Mouse (Mus musculus) layer of hippocampus, adult 9-10 months (tissue): ENCODE data around the gene Rabep2.
"Not testable (repeated sequence)": the region's sequence is repeated elsewhere in the genome, so short reads cannot be mapped to it uniquely, and the experiment has no call there.

Source experiments
- DNase-seq: peaks from one replicate; pipeline ENCODE4 v3.0.0; 2022; ENCODE audit warnings: low spot score

Gene Rabep2

GRCm38 (mm10) chr7:126428631-126429502 lies at the start of gene Rabep2:
Gene Rabep2, plus strand, starts transcription at chr7:126428759.
- peak; percentile 88 for DNase-seq

- no peak for DNase-seq
Observed at GRCm38 (mm10) chr7:126383565-126383964, 45.0 kb upstream of the Rabep2 start.

GRCm38 (mm10) chr7:126388185-126388584 lies 40.4 kb upstream of the Rabep2 start:
- DNase-seq: no peak

GRCm38 (mm10) chr7:126392086-126392884 lies 36.3 kb upstream of the Rabep2 start:
- not testable (repeated sequence) for DNase-seq

- DNase-seq: peak; percentile 100
Observed at GRCm38 (mm10) chr7:126396298-126397119, 32.0 kb upstream of the Rabep2 start, which contains the start of gene Nfatc2ip. Gene Nfatc2ip, minus strand, starts transcription at chr7:126396737.

- no peak for DNase-seq
Observed at GRCm38 (mm10) chr7:126397221-126397620, 31.3 kb upstream of the Rabep2 start.

DNA sequence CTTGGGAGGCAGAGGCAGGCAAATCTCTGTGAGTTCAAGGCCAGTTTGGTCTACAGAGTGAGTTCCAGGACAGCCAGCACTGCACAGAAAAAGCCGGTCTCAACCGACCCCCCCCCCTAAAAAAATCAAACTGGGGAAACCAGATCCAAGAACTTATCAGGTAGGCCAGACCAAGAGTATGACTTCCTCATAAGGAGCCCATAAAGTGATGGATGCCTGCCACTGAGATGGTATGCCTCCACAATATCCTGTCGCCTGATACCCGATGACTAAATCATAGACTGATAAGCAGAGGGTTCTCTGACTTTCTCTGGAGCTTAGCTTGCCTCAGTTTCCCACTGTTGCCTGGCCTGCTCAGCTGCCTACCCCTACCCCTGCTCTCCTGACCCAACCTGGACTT lies 30.7 kb upstream of the Rabep2 start:
- DNase-seq: no peak

- DNase-seq: peak; percentile 50
Observed at GRCm38 (mm10) chr7:126399548-126399947, 29.0 kb upstream of the Rabep2 start.

GRCm38 (mm10) chr7:126402518-126402917 lies 26.0 kb upstream of the Rabep2 start:
- not testable (repeated sequence) for DNase-seq

- no peak for DNase-seq
Observed at GRCm38 (mm10) chr7:126408686-126409085, 19.9 kb upstream of the Rabep2 start.

- DNase-seq: no peak
Observed at GRCm38 (mm10) chr7:126411061-126411460, 17.5 kb upstream of the Rabep2 start.

DNA sequence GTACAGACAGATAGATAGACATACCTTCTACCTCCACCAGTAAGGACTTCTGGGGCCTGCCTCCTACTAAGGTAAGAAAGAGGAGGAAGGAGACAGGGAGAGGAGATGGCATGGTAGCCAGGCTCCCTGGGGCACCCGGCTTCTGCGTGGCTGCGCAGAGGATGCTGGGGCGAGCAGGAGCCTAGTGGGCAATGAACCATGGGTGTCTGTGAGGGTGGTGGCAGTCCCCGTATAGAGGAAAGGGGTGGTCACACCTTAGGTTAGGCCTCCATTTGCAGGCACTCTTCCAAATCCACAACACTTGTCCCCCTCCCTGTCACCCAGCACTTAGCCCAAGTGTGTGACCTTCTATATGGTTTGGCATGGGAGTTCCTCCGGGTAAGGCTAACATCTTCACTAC lies 13.8 kb upstream of the Rabep2 start, which contains the start of gene Cd19:
Gene Cd19, minus strand, starts transcription at position 165 of the 400 bp plus-strand sequence.
- no peak for DNase-seq

- no peak for DNase-seq
Observed at GRCm38 (mm10) chr7:126416615-126417014, 11.9 kb upstream of the Rabep2 start.

DNA sequence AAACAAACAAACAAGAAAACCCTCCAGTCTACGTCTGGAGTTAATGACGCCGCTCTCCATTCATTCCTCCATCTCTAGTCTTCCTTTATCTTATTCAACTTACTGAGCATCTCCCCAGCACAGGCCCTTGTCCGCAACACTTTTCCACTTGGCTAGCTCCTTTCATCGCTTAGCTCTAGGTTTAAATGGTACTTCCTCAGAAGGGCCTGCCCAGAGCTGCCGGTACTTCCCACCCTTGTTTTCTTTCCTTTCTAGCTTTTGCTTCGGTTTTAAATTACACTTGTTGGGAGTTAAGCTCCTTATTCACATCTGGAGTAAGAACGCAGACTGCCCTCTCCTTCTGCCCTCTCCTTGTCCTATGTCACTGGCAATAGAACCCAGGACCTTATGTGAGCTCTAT lies 11.5 kb upstream of the Rabep2 start:
- DNase-seq: no peak

GRCm38 (mm10) chr7:126417606-126418005 lies 11.0 kb upstream of the Rabep2 start:
- no peak for DNase-seq

DNA sequence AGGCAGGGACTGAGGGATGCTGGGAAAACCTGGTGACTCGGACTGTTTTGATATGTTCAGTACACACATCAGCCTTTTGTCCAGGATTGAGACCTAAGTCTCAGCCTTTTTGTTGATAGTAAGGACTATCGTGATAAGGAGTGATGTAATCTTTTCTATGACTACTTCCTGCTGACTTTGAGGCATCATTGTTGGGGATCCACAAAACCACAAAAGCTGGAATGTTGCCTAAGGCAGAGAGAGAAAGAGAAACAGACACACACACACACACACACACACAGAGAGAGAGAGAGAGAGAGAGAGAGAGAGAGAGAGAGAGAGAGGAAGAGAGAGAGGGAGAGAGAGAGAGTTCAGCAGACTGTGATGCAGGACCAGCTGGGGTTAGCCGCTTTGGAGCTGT lies 10.1 kb upstream of the Rabep2 start:
- no peak for DNase-seq

- DNase-seq: no peak
Observed at GRCm38 (mm10) chr7:126421756-126422155, 6.8 kb upstream of the Rabep2 start.

GRCm38 (mm10) chr7:126424161-126424560 lies 4.4 kb upstream of the Rabep2 start:
- DNase-seq: no peak

DNA sequence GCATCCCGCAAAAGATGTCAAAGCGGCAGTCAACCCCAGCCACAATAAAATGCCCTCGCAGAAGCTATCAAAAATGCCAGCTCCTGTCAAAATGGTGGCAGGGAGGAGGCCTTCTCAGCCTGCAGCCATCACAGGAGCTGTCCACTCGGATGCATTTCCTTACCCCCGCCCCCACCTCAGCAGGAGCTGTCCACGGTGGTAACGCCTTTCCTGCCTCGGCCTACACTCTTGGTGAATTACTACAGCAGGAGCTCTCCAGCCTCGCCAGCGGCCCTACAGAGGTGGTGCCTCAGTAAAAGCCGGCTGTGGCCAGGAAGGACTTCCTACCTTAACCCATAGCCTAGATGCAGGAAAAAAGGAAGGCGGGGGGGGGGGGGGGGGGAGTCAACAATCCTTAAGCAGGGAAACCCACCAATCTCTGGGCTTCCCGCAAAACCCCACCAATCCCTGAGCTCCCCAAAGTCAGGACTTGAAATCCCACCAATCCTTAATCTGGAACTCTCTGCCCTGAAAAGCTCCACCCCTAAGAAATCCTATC lies 1.2 kb upstream of the Rabep2 start:
- no peak for DNase-seq

DNA sequence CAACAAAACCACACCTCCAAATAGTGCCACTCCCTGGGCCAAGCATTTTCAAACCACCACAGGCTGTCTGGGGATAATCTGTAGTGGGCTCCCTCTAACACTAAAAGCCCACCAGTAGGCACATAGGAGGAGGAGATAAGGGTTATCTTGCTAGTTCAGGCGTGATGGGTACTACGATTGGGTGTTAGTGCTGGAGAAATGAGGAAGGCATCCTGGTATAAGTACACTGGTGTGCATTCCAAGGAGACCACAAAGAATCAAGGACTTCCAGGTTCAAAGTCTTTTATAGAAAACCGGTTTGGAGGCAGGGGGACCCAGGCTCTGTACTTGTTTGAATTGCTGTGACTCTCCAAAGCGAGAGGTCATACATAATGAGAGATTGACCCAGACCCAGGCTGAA lies 405 bp upstream of the Rabep2 start:
- no peak for DNase-seq

GRCm38 (mm10) chr7:126429503-126429898 lies 942 bp downstream of the Rabep2 start:
- DNase-seq: no peak

DNA sequence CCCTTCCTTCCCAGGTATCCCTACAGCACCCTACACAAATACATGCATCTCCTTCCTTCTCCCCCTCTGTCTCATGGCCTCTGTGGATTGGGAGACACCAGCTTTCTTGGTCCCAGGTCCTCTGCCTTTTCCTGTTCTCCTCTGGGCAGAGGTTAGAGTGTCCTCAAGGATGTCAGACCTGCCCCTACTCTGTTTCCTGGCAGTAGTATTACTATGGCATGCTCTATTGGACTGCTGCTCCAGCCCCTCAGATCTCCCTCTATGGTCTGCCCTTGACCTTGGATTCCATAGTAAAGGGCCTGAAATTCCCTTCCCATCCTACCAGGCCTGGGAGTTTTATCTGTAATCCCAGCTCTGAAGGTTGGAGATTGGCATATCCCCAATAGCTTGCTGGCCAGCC lies 1.6 kb downstream of the Rabep2 start:
- DNase-seq: no peak
